Mouse (Mus musculus) lung, embryonic 14.5 days (tissue): ENCODE measurements at regions not wholly inside any gene's neighbourhood (a gene's known extent, or its start where the extent isn't known, plus 50 kb on each side); places are given as distances from the start of the nearest gene placed in this dataset.

Experiments used
- ATAC-seq: fragments of 200-750 bp; cut with Nextera tagmentation; 2 replicates; pipeline ENCODE4 v1.8.0; 2017; ENCODE audit warnings: mild to moderate bottlenecking, moderate TSS enrichment, moderate library complexity; ENCODE audit not compliant: insufficient read depth
- DNase-seq: peaks from one replicate; pipeline ENCODE4 v3.0.0-alpha.2; 2015
- H3K27ac ChIP-seq: fragments of 300-500 bp; sonication (generic); 2 replicates; pipeline ENCODE4 v1.5.1; 2014; ENCODE audit warnings: low read depth, mild to moderate bottlenecking, moderate library complexity
- H3K27me3 ChIP-seq: fragments of 300-500 bp; sonication (generic); 2 replicates; pipeline ENCODE4 v1.6.1; 2014; ENCODE audit warnings: low read length, control low read depth; ENCODE audit not compliant: insufficient read depth
- H3K36me3 ChIP-seq: fragments of 300-500 bp; sonication (generic); 2 replicates; pipeline ENCODE4 v1.6.1; 2014; ENCODE audit warnings: control low read depth; ENCODE audit not compliant: insufficient read depth
- H3K4me1 ChIP-seq: fragments of 300-500 bp; sonication (generic); 2 replicates; pipeline ENCODE4 v1.6.1; 2014; ENCODE audit warnings: antibody characterized with exemption, control low read depth; ENCODE audit not compliant: insufficient read depth
- H3K4me2 ChIP-seq: fragments of 300-500 bp; sonication (generic); 2 replicates; pipeline ENCODE4 v1.6.1; 2014; ENCODE audit warnings: mild to moderate bottlenecking
- H3K4me3 ChIP-seq: fragments of 300-500 bp; sonication (generic); 2 replicates; pipeline ENCODE4 v1.5.1; 2014; ENCODE audit warnings: low read depth, low read length
- H3K9ac ChIP-seq: fragments of 300-500 bp; sonication (generic); 2 replicates; pipeline ENCODE4 v1.6.1; 2014
- H3K9me3 ChIP-seq: fragments of 300-500 bp; sonication (generic); 2 replicates; pipeline ENCODE4 v1.6.1; 2016; ENCODE audit warnings: low read depth, low read length, control low read depth
- CTCF ChIP-seq: IDR thresholded peaks from 2 replicates; pipeline ENCODE4 v1.5.1; 2016; ENCODE audit warnings: antibody characterized with exemption, low read depth
- WGBS: fragments of 180-500 bp; shearing (Covaris S2); extraction: QIAGEN DNeasy Blood & Tissue Kit; methylation state at CpG from one replicate; pipeline ENCODE4 v1.1.7; 2014; 5-methylcytosine and 5-hydroxymethylcytosine counted together

DNA sequence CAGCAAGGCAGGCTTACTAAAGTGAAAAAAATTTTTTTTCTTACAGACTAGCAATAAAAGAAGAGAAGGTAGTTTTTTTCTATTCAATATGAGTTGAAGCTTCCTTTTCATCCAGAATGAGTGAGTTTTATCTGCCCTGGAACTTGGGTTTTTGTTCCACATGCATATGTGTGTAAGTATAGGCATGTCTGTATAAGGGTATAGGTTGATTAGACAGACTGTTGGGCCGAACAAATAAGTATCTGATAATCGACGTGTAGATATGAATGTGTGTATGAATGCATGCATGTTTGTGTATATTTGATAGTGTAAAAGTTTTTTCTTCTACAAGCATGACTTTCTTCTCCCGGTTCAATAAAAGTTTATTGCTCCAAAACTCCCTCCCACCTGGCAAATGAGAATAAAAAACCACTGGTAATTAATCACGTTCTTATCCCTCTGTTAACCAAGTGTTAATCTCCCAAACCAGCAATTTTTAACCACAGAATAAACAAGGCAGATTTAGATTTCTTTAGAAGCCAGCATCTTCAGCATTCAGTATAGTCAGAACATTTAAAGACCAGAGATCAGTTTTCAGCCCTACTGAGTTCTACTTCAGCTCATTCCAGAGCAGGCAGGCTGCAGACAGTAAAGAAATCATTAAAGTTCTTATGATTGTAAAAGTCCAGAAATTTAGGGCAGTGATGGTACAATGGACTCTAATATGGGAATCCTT, 338.4 kb downstream of the Slitrk6 start:
- no peaks in the 10 kb centered on the region for H3K27me3 ChIP-seq
- no peak for TF ChIP-seq CTCF
- H3K9ac ChIP-seq, result no peak overlapping the region
- no peaks in the 10 kb centered on the region; the same call in 1 of the 2 replicates for H3K9me3 ChIP-seq
- DNase-seq, result no peak
- H3K4me1 ChIP-seq, result no peaks in the 10 kb centered on the region
- H3K4me2 ChIP-seq, result no peak overlapping the region
- 56% methylated on average over 5 of the region's 5 CpGs for WGBS
- no peak for ATAC-seq
- H3K27ac ChIP-seq, result no peak overlapping the region
- H3K36me3 ChIP-seq, result no peaks in the 10 kb centered on the region
- H3K4me3 ChIP-seq, result no peak overlapping the region

DNA sequence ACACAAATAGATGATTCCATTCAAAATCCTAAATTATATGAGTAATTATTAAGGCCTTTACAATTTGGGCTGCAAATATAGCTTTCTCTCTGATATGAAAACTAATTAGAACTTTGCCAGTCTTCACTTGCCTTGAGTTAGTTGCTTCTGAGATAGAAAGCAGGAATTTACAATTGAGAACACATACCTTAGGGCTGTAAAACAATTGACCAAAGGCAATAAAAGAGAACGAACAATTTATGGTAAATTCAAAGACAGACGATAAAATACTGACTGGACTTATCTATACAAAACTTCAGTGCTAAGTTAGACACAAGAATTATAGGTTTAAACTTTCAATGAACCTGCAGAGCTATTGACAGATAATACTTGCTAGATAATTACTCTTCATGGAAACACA, 339.5 kb downstream of the Slitrk6 start:
- no peak overlapping the region for H3K9ac ChIP-seq
- no peaks in the 10 kb centered on the region for H3K36me3 ChIP-seq
- no peak overlapping the region for H3K4me2 ChIP-seq
- 80% methylated on average over 2 of the region's 2 CpGs for WGBS
- no peaks in the 10 kb centered on the region for H3K27me3 ChIP-seq
- TF ChIP-seq CTCF, result no peak
- no peak overlapping the region for H3K27ac ChIP-seq
- DNase-seq, result no peak
- H3K4me1 ChIP-seq, result no peaks in the 10 kb centered on the region
- ATAC-seq, result no peak
- no peak overlapping the region for H3K4me3 ChIP-seq
- H3K9me3 ChIP-seq, result no peaks in the 10 kb centered on the region; the same call in 1 of the 2 replicates

DNA sequence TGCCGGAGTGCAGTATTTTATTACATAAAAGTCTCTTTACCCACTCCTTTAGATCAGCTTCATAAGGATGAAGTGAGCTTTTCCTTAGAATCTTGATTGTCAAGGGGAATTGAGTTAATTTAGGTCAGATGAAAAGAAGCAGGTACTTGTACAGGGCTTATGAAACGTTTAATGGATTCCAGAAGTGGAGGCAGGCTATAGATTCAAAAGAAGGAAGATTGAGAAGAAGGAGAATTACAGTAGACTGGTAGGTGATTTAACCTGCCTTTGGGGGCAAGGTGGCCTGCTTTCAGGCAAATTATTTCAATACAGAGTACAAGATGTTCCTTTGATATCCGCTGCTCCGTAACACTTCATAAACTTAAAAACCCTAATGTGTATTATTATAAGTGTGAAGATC, 360.6 kb downstream of the Slitrk6 start:
- no peak overlapping the region for H3K9ac ChIP-seq
- 79% methylated on average over 4 of the region's 4 CpGs for WGBS
- no peaks in the 10 kb centered on the region for H3K36me3 ChIP-seq
- H3K27me3 ChIP-seq, result no peaks in the 10 kb centered on the region
- no peak overlapping the region for H3K4me2 ChIP-seq
- H3K9me3 ChIP-seq, result no peaks in the 10 kb centered on the region
- no peaks in the 10 kb centered on the region for H3K4me1 ChIP-seq
- no peak overlapping the region for H3K27ac ChIP-seq
- DNase-seq (no peak), ATAC-seq (no peak)
- TF ChIP-seq CTCF, result no peak
- H3K4me3 ChIP-seq, result no peak overlapping the region

DNA sequence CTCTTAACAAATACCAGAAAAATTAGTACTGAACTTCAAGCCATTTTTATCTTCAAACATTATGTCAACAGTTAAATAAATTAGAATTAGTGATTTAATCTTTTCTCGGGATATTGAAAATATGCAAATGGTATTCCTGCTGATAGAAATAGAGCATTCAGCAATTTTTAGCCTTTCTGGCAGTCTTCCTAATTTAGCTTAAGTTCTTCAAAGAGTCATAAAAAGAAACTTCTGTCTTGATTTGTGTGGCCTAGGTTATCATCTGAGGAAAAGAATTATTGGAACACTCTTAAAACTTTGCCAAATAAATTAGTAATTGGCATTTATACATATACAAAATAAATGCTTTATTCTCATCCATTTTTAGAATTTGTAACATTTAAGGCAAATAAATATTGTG, 376.5 kb downstream of the Slitrk6 start:
- Histone ChIP-seq H3K27ac (no peak overlapping the region), H3K4me1 (no peaks in the 10 kb centered on the region), H3K36me3 (no peaks in the 10 kb centered on the region), H3K4me2 (no peak overlapping the region), H3K4me3 (no peak overlapping the region), H3K9me3 (no peaks in the 10 kb centered on the region), H3K9ac (no peak overlapping the region), H3K27me3 (no peaks in the 10 kb centered on the region)
- 54% methylated on average over 1 of the region's 1 CpGs for WGBS
- no peak for ATAC-seq
- no peak for TF ChIP-seq CTCF
- DNase-seq, result peak; percentile 55
